21 mouse cellular contexts compared by ENCODE assay signal in the genomic region with DNA sequence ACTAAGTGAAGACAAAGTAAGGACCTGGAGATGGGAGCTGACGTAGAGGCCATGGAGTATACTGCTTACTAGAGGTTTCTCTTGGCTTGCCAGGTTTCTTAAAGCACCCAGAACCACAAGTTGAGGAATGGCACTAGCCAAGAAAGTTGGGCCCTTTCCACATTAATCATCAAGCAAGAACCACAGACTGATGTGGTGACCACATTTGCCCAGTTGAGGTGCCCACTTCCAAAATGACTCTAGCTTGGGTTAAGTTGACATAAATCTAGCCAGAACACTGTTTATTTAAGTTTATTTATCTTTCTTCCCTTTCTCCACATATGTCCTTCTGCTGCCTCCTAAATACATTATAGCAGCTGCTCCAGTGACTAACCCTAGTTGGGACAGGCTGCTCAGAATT.
"Had no signal": no experiment of that assay in that cellular context is flagged by ENCODE, and none has a peak within 500 bp of the region (broad histone marks: within the 10 kb centered on the region; RNA-seq: fewer than 3 reads in every experiment).

No protein-coding gene starts in this region.

- H3K9me3 ChIP-seq: lung, embryonic 15.5 days; midbrain, embryonic 13.5 days; midbrain, embryonic 15.5 days; neural tube, embryonic 13.5 days; neural tube, embryonic 15.5 days had no signal

- H3K27me3 ChIP-seq: lung, embryonic 15.5 days; megakaryocyte, embryonic 14.5 days; midbrain, embryonic 13.5 days; midbrain, embryonic 15.5 days; neural tube, embryonic 13.5 days; neural tube, embryonic 15.5 days had no signal

- H3K4me2 ChIP-seq: lung, embryonic 15.5 days; midbrain, embryonic 11.5 days; midbrain, embryonic 13.5 days; midbrain, embryonic 15.5 days; neural tube, embryonic 13.5 days; neural tube, embryonic 15.5 days had no signal

- ATAC-seq: liver, postnatal 0 days; lung, postnatal 0 days; midbrain, embryonic 13.5 days; midbrain, embryonic 15.5 days had no signal

- H3K36me3 ChIP-seq: lung, embryonic 15.5 days; midbrain, embryonic 13.5 days; midbrain, embryonic 15.5 days; neural tube, embryonic 13.5 days; neural tube, embryonic 15.5 days had no signal

- DNase-seq: liver, postnatal 0 days; lung, adult 2 months; lung, postnatal 14 days; lung, postnatal 36 days; retina, postnatal 1 day; right cerebral cortex, adult 18-20 months; right cerebral cortex, postnatal 25 days; right cerebral cortex, postnatal 4 days; spleen, adult 18-20 months; thymus, adult 18-20 months; thymus, postnatal 14 days; thymus, postnatal 36 days had no signal

- H3K4me1 ChIP-seq: lung, embryonic 15.5 days; megakaryocyte, embryonic 14.5 days; midbrain, embryonic 13.5 days; midbrain, embryonic 15.5 days had no signal

- H3K4me3 ChIP-seq: lung, embryonic 15.5 days; megakaryocyte, embryonic 14.5 days; midbrain, embryonic 13.5 days; midbrain, embryonic 15.5 days; myocyte; neural tube, embryonic 13.5 days; neural tube, embryonic 15.5 days had no signal

- H3K27ac ChIP-seq: lung, embryonic 15.5 days; midbrain, embryonic 13.5 days; midbrain, embryonic 15.5 days; neural tube, embryonic 13.5 days; neural tube, embryonic 15.5 days had no signal

- H3K9ac ChIP-seq: liver, postnatal 0 days; lung, embryonic 15.5 days; midbrain, embryonic 13.5 days; midbrain, embryonic 15.5 days; neural tube, embryonic 13.5 days; neural tube, embryonic 15.5 days had no signal
